Mouse (Mus musculus): ENCODE data around the gene Glb1l. TPM values are rescaled to one million over a fixed set of nuclear protein-coding genes. Genes with fewer than 3 reads are reported as not detected.

Glb1l gene
- total and polyA plus RNA-seq, 3 experiments: 7.6 to 13.0 TPM; not detected in 1

DNA sequence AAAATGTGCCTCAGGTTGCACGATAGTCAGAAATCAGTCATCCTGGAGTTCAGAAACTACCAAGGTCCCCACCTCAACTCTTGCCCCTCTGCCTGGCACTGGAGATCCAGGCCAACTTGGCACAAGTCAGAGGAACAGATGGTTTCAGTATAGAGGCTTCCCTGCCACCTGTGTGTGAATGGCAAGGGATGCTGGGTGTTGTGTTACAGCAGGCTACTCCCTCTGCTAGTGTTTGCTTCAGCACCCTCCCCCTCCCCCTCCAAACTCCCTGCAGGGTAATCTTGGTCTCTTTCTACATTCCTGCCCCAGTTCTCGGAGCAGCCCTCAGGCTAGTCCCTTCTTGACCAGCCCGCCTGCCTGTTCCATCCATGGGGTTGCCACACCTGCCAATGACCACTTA, 39.9 kb upstream of the Glb1l start:
- Histone ChIP-seq H3K9me3 (replicated peaks; ENCODE audit: insufficient read depth, low read length) (no peaks in the 10 kb centered on the region), H3K79me2 (ENCODE audit: control insufficient read depth, insufficient read depth, low read length, poor library complexity) (no peaks in the 10 kb centered on the region), H3K4me3 (ENCODE audit: control insufficient read depth in 1 of 2, insufficient read depth in 1 of 2, low read depth in 2 of 2, low read length in 2 of 2) (no peak overlapping the region), H3K9ac (ENCODE audit: control insufficient read depth, low read depth, low read length, poor library complexity, severe bottlenecking) (no peak overlapping the region), H3K27ac (ENCODE audit: control insufficient read depth, low read depth, low read length) (no peak overlapping the region), H3K4me1 (ENCODE audit: control insufficient read depth in 1 of 2, insufficient read depth in 2 of 2, low read length in 2 of 2) (no peaks in the 10 kb centered on the region; a peak in 1 of 4 replicates), H3K36me3 (ENCODE audit: control insufficient read depth in 1 of 2, insufficient read depth in 2 of 2, low read length in 2 of 2) (no peaks in the 10 kb centered on the region), H3K27me3 (ENCODE audit: control insufficient read depth in 1 of 2, insufficient read depth in 2 of 2, low read length in 2 of 2) (no peaks in the 10 kb centered on the region)
- DNase-seq (ENCODE audit: low read depth, low spot score): no peak
- TF ChIP-seq TBP (IDR thresholded peaks at IDR 0.05; ENCODE audit: low read depth, low read length): no peak
- no peak for TF ChIP-seq ZNF384 (IDR thresholded peaks at IDR 0.05; ENCODE audit: low read depth, low read length)
- no peak for TF ChIP-seq GATA1 (IDR thresholded peaks at IDR 0.05; ENCODE audit: low read depth, low read length)
- TF ChIP-seq MXI1 (IDR thresholded peaks at IDR 0.05; ENCODE audit: low read depth, low read length): no peak
- no peak for TF ChIP-seq E2F4 (IDR thresholded peaks at IDR 0.05; ENCODE audit: borderline replicate concordance, low read depth, low read length)
- no peak for TF ChIP-seq USF1 (IDR thresholded peaks at IDR 0.05; ENCODE audit: low read depth, low read length)
- TF ChIP-seq GABPA (IDR thresholded peaks at IDR 0.05; ENCODE audit: low read depth, low read length): no peak

DNA sequence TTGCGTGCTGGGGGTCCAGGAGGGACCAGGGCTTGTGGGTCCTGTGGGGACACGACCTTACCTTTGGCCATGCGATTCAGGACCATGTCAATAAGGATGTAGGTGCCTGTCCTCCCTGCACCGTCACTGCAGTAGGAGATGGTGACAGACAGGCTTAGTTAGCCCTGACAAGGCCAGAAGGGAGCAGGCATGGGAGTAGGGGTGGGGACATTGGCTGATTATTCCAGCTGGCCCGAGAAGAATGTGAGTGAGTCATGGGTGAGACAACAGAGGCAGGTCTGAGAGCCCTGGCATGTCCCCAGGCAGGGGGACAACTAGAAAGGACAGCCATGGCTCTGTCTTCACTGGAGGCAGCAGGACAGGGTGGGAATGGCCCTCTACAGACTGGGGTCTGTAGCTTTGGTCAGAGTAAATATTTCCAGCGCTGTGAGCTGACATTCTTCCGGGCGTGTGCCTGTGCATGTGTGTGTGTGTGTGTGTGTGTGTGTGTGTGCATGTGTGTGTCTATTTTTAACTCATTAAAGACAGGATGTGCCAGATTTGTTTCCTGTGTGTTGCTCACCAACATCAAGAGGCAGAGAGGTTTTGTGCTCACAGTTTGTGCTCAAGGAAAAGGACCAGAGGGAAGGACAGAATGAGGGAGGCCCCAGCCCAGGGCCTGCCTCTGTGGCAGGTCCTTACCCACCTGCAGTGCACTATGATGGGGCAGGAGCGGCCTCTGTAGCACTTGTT, 37.6 kb upstream of the Glb1l start:
- no peaks in the 10 kb centered on the region for H3K79me2 ChIP-seq (ENCODE audit: control insufficient read depth, insufficient read depth, low read length, poor library complexity)
- no peaks in the 10 kb centered on the region for H3K9me3 ChIP-seq (replicated peaks; ENCODE audit: insufficient read depth, low read length)
- no peaks in the 10 kb centered on the region for H3K27me3 ChIP-seq (ENCODE audit: control insufficient read depth in 1 of 2, insufficient read depth in 2 of 2, low read length in 2 of 2)
- no peak for DNase-seq (ENCODE audit: low read depth, low spot score)
- H3K9ac ChIP-seq (ENCODE audit: control insufficient read depth, low read depth, low read length, poor library complexity, severe bottlenecking): no peak overlapping the region
- no peak overlapping the region for H3K27ac ChIP-seq (ENCODE audit: control insufficient read depth, low read depth, low read length)
- H3K4me3 ChIP-seq (ENCODE audit: control insufficient read depth in 1 of 2, insufficient read depth in 1 of 2, low read depth in 2 of 2, low read length in 2 of 2): no peak overlapping the region
- no peaks in the 10 kb centered on the region; a peak in 1 of 4 replicates for H3K4me1 ChIP-seq (ENCODE audit: control insufficient read depth in 1 of 2, insufficient read depth in 2 of 2, low read length in 2 of 2)
- TF ChIP-seq CHD1 (IDR thresholded peaks at IDR 0.05; ENCODE audit: low read depth, low read length) (no peak), GABPA (IDR thresholded peaks at IDR 0.05; ENCODE audit: low read depth, low read length) (no peak), POLR2AphosphoS2 (IDR thresholded peaks at IDR 0.05; ENCODE audit: low read length) (no peak), USF2 (IDR thresholded peaks at IDR 0.05; ENCODE audit: borderline replicate concordance in 1 of 2, insufficient read depth in 1 of 2, low read depth in 1 of 2, low read length in 2 of 2) (no peak), BHLHE40 (IDR thresholded peaks at IDR 0.05; ENCODE audit: borderline replicate concordance, low read depth, low read length) (no peak), ZC3H11A (IDR thresholded peaks at IDR 0.05; ENCODE audit: low read depth, low read length) (no peak), POLR2A (IDR thresholded peaks at IDR 0.05; ENCODE audit: control insufficient read depth in 1 of 2, insufficient read depth in 1 of 2, low read depth in 1 of 2, low read length in 2 of 2, poor library complexity in 1 of 2) (no peak), ZKSCAN1 (IDR thresholded peaks at IDR 0.05; ENCODE audit: low read depth, low read length) (no peak), MAX (IDR thresholded peaks at IDR 0.05; ENCODE audit: low read length) (no peak), MYC (IDR thresholded peaks at IDR 0.05; ENCODE audit: low read depth, low read length) (no peak), CTCF (IDR thresholded peaks at IDR 0.05 in 2 of 3, conservative IDR thresholded peaks at IDR 0.05 in 1 of 3; ENCODE audit: control insufficient read depth in 1 of 3, insufficient read depth in 1 of 3, low read depth in 2 of 3, low read length in 3 of 3, poor library complexity in 1 of 3, severe bottlenecking in 1 of 3) (no peak), ZNF384 (IDR thresholded peaks at IDR 0.05; ENCODE audit: low read depth, low read length) (no peak), HCFC1 (IDR thresholded peaks at IDR 0.05; ENCODE audit: low read depth, low read length) (no peak)
- H3K36me3 ChIP-seq (ENCODE audit: control insufficient read depth in 1 of 2, insufficient read depth in 2 of 2, low read length in 2 of 2): no peaks in the 10 kb centered on the region
